Mouse (Mus musculus) right cerebral cortex, adult 2 months (tissue): ENCODE measurements at regions not wholly inside any gene's neighbourhood (a gene's known extent, or its start where the extent isn't known, plus 50 kb on each side); places are given as distances from the start of the nearest gene placed in this dataset.

Source experiments
- DNase-seq, 2 experiments: peaks; one replicate each; pipeline ENCODE4 v3.0.0; 2021 to 2022; ENCODE audit warnings: low spot score in 2 of 2

GRCm38 (mm10) chr3:21403551-21403950, 672.9 kb upstream of the Tbl1xr1 start:
- no peak for DNase-seq

GRCm38 (mm10) chr3:21404058-21404457, 672.4 kb upstream of the Tbl1xr1 start:
- no peak for DNase-seq

GRCm38 (mm10) chr3:21407077-21407476, 669.4 kb upstream of the Tbl1xr1 start:
- DNase-seq: no peak

GRCm38 (mm10) chr3:21412010-21412409, 664.4 kb upstream of the Tbl1xr1 start:
- DNase-seq: no peak

GRCm38 (mm10) chr3:21423139-21423538, 653.3 kb upstream of the Tbl1xr1 start:
- no peak for DNase-seq

- no peak for DNase-seq
Measured at GRCm38 (mm10) chr3:21426538-21426937, 649.9 kb upstream of the Tbl1xr1 start.

- no peak for DNase-seq
Measured at GRCm38 (mm10) chr3:21427408-21428031, 648.9 kb upstream of the Tbl1xr1 start.

- no peak for DNase-seq
Measured at GRCm38 (mm10) chr3:21428120-21428519, 648.3 kb upstream of the Tbl1xr1 start.

GRCm38 (mm10) chr3:21464245-21464644, 612.2 kb upstream of the Tbl1xr1 start:
- DNase-seq: no peak

- DNase-seq: peak; percentile 21 to 26
Measured at GRCm38 (mm10) chr3:21466113-21466645, 610.3 kb upstream of the Tbl1xr1 start.

- no peak for DNase-seq
Measured at GRCm38 (mm10) chr3:21477366-21477765, 599.1 kb upstream of the Tbl1xr1 start.

GRCm38 (mm10) chr3:21479021-21479795, 597.2 kb upstream of the Tbl1xr1 start:
- peak; percentile 77 for DNase-seq

- DNase-seq: no peak
Measured at GRCm38 (mm10) chr3:21479846-21480245, 596.6 kb upstream of the Tbl1xr1 start.

- DNase-seq: peak in 1 of 2 experiments; percentile 50
Measured at GRCm38 (mm10) chr3:21484052-21484451, 592.4 kb upstream of the Tbl1xr1 start.

GRCm38 (mm10) chr3:21485454-21485853, 591.0 kb upstream of the Tbl1xr1 start:
- DNase-seq: no peak

- DNase-seq: no peak
Measured at GRCm38 (mm10) chr3:21489547-21489946, 586.9 kb upstream of the Tbl1xr1 start.

- DNase-seq: no peak
Measured at GRCm38 (mm10) chr3:21492413-21492812, 584.0 kb upstream of the Tbl1xr1 start.

GRCm38 (mm10) chr3:21493384-21493783, 583.1 kb upstream of the Tbl1xr1 start:
- no peak for DNase-seq

- no peak for DNase-seq
Measured at GRCm38 (mm10) chr3:21494904-21495303, 581.5 kb upstream of the Tbl1xr1 start.

GRCm38 (mm10) chr3:21495651-21496050, 580.8 kb upstream of the Tbl1xr1 start:
- DNase-seq: no peak

- DNase-seq: no peak
Measured at GRCm38 (mm10) chr3:21496166-21496565, 580.3 kb upstream of the Tbl1xr1 start.

GRCm38 (mm10) chr3:21497011-21497410, 579.4 kb upstream of the Tbl1xr1 start:
- no peak for DNase-seq

- no peak for DNase-seq
Measured at GRCm38 (mm10) chr3:21507655-21508054, 568.8 kb upstream of the Tbl1xr1 start.
